Comparison of ENCODE assay signal across 18 mouse cellular contexts in the genomic region with DNA sequence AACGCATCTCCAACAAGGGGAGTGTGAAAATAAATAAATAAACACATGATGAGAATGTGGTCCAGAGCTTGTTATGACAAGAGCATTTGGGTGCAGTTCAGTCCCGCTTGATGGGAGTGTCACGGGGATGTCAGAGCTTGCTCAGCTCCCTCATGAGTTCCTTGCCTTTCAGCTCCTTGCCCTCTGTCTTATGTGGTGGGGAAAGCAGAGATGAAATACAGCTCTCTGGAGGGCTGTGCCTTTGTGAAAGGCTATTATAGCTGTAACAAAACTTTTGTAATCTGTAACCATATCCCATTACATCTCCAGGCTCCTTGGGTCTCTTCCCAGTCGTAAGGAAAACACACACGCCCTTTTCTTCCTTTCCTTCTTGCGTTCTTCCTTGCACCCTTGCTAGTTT.
A peak's percentile ranks its signal among the peaks of the same experiment; 100 is the strongest.
DNase-seq lines count a peak whose midpoint lies in the region; ATAC-seq and TF ChIP-seq lines count a peak whose summit lies in the region.
"Had no signal": no experiment of that assay in that cellular context is flagged by ENCODE, and none has a peak within 500 bp of the region (broad histone marks: within the 10 kb centered on the region; RNA-seq: fewer than 3 reads in every experiment).

No protein-coding gene starts in this region.

- TF ChIP-seq CTCF in gastrocnemius, adult 2 months (IDR thresholded peaks at IDR 0.05) = no peak

- H3K4me3 ChIP-seq in forebrain, embryonic 14.5 days (ENCODE audit: low read depth, low read length) = no peak overlapping the region
- H3K4me3 ChIP-seq in forebrain, embryonic 12.5 days (replicated peaks) = no peak overlapping the region
- H3K4me3 ChIP-seq in limb, embryonic 13.5 days = no peak overlapping the region
- H3K4me3 ChIP-seq in limb, embryonic 10.5 days = no peak overlapping the region
- H3K4me3 ChIP-seq in gastrocnemius, adult 2 months = no peak overlapping the region
- H3K4me3 ChIP-seq: embryonic facial prominence, embryonic 12.5 days; forebrain, embryonic 10.5 days; heart, embryonic 10.5 days; limb, embryonic 15.5 days; neural tube, embryonic 15.5 days had no signal

- ATAC-seq in forebrain, embryonic 14.5 days = no peak
- no peak for ATAC-seq in forebrain, embryonic 12.5 days (ENCODE audit: low FRiP score)
- ATAC-seq in limb, embryonic 13.5 days (ENCODE audit: low FRiP score, low read depth) = peak; percentile 49; the same call in 1 of the 2 replicates
- ATAC-seq in erythroblast, adult 5-6 weeks (replicated peaks; ENCODE audit: low FRiP score, poor library complexity, severe bottlenecking) = no peak
- ATAC-seq: activated CD4-positive, CD25-positive, alpha-beta regulatory T cell, adult 4 months had no signal

- intact Hi-C loops in gastrocnemius, adult 2 months (cut with DNase I) = loop anchor here (5.0 kb wide), 1 partner anchor 119 kb away; no protein-coding TSS in a partner anchor

- no peaks in the 10 kb centered on the region for H3K36me3 ChIP-seq in forebrain, embryonic 14.5 days (ENCODE audit: control insufficient read depth, insufficient read depth, low read length)
- no peaks in the 10 kb centered on the region for H3K36me3 ChIP-seq in forebrain, embryonic 12.5 days (replicated peaks)
- H3K36me3 ChIP-seq in limb, embryonic 13.5 days = no peaks in the 10 kb centered on the region
- H3K36me3 ChIP-seq in limb, embryonic 10.5 days = no peaks in the 10 kb centered on the region
- H3K36me3 ChIP-seq: embryonic facial prominence, embryonic 12.5 days; forebrain, embryonic 10.5 days; heart, embryonic 10.5 days; limb, embryonic 15.5 days; neural tube, embryonic 15.5 days had no signal

- no peaks in the 10 kb centered on the region for H3K9me3 ChIP-seq in forebrain, embryonic 14.5 days (replicated peaks; ENCODE audit: control insufficient read depth, low read length)
- H3K9me3 ChIP-seq in forebrain, embryonic 12.5 days = no peaks in the 10 kb centered on the region
- H3K9me3 ChIP-seq in limb, embryonic 13.5 days = no peaks in the 10 kb centered on the region
- no peaks in the 10 kb centered on the region for H3K9me3 ChIP-seq in limb, embryonic 10.5 days (replicated peaks)
- H3K9me3 ChIP-seq: embryonic facial prominence, embryonic 12.5 days; forebrain, embryonic 10.5 days; heart, embryonic 10.5 days; limb, embryonic 15.5 days; neural tube, embryonic 15.5 days had no signal

- no peaks in the 10 kb centered on the region for H3K27me3 ChIP-seq in forebrain, embryonic 14.5 days (replicated peaks; ENCODE audit: control insufficient read depth, insufficient read depth, low read length)
- H3K27me3 ChIP-seq in forebrain, embryonic 12.5 days = no peaks in the 10 kb centered on the region
- 0 out of 2 replicates have a peak, but pooled peaks cover 4% of the 10 kb centered on the region for H3K27me3 ChIP-seq in limb, embryonic 13.5 days
- H3K27me3 ChIP-seq in limb, embryonic 10.5 days (ENCODE audit: low read depth, poor library complexity, severe bottlenecking) = no peaks in the 10 kb centered on the region
- H3K27me3 ChIP-seq: embryonic facial prominence, embryonic 12.5 days; limb, embryonic 15.5 days; neural tube, embryonic 15.5 days had no signal

- H3K4me2 ChIP-seq in forebrain, embryonic 14.5 days (ENCODE audit: low read length) = no peak overlapping the region
- H3K4me2 ChIP-seq in forebrain, embryonic 12.5 days = no peak overlapping the region
- no peak overlapping the region for H3K4me2 ChIP-seq in limb, embryonic 13.5 days (replicated peaks)
- H3K4me2 ChIP-seq: embryonic facial prominence, embryonic 12.5 days; limb, embryonic 15.5 days; lung, embryonic 14.5 days; neural tube, embryonic 15.5 days had no signal

- H3K9ac ChIP-seq in forebrain, embryonic 14.5 days (ENCODE audit: low read length) = no peak overlapping the region
- no peak overlapping the region for H3K9ac ChIP-seq in forebrain, embryonic 12.5 days
- H3K9ac ChIP-seq in limb, embryonic 13.5 days = no peak overlapping the region
- H3K9ac ChIP-seq: embryonic facial prominence, embryonic 12.5 days; limb, embryonic 15.5 days; lung, embryonic 14.5 days; neural tube, embryonic 15.5 days had no signal

- peak; percentile 8 for DNase-seq in forebrain, embryonic 14.5 days (ENCODE audit: low spot score)
- no peak for DNase-seq in limb, embryonic 10.5 days (ENCODE audit: low spot score)
- peak; percentile 56 for DNase-seq in gastrocnemius, adult 2 months
- DNase-seq in kidney, postnatal 14 days = peak; percentile 30
- no peak for DNase-seq in embryo, embryonic 10.5 days (ENCODE audit: low spot score)
- DNase-seq: adrenal gland, postnatal 25 days; cerebellum, postnatal 25 days; heart, postnatal 4 days; lung, embryonic 14.5 days had no signal

- H3K27ac ChIP-seq in forebrain, embryonic 14.5 days (ENCODE audit: low read depth, low read length) = no peak overlapping the region
- no peak overlapping the region for H3K27ac ChIP-seq in forebrain, embryonic 12.5 days
- no peak overlapping the region for H3K27ac ChIP-seq in limb, embryonic 13.5 days
- H3K27ac ChIP-seq in limb, embryonic 10.5 days = no peak overlapping the region
- H3K27ac ChIP-seq in gastrocnemius, adult 2 months = no peak overlapping the region
- H3K27ac ChIP-seq: forebrain, embryonic 10.5 days; heart, embryonic 10.5 days; limb, embryonic 15.5 days; neural tube, embryonic 15.5 days had no signal

- no peaks in the 10 kb centered on the region for H3K4me1 ChIP-seq in forebrain, embryonic 14.5 days (ENCODE audit: control insufficient read depth, insufficient read depth, low read length)
- H3K4me1 ChIP-seq in forebrain, embryonic 12.5 days = peaks cover 6% of the 10 kb centered on the region; the same call in 1 of the 2 replicates
- peaks cover 33% of the 10 kb centered on the region for H3K4me1 ChIP-seq in limb, embryonic 13.5 days
- H3K4me1 ChIP-seq in limb, embryonic 10.5 days = peaks cover 10% of the 10 kb centered on the region
- H3K4me1 ChIP-seq: neural tube, embryonic 15.5 days had no signal

- whole genome bisulfite sequencing in forebrain, embryonic 14.5 days = 83% methylated on average over 6 of the region's 6 CpGs
- 76% methylated on average over 6 of the region's 6 CpGs for WGBS in forebrain, embryonic 12.5 days
- 53% methylated on average over 6 of the region's 6 CpGs for WGBS in limb, embryonic 13.5 days
- WGBS in limb, embryonic 10.5 days = 79% methylated on average over 6 of the region's 6 CpGs

Comparison
In these comparisons a context has a peak if more than half of its experiments do, and no peak if none do; other contexts are left out.
1. DNase-seq: peak in forebrain, embryonic 14.5 days (single experiment), gastrocnemius, adult 2 months (single experiment) and kidney, postnatal 14 days (single experiment); none in limb, embryonic 10.5 days (single experiment) and embryo, embryonic 10.5 days (single experiment).